Mouse (Mus musculus) heart, embryonic 14.5 days (tissue): Measurements from ENCODE around the gene Gm47959. TPM values are rescaled to one million over a fixed set of nuclear protein-coding genes. Genes with fewer than 3 reads are reported as not detected.

Experiments used
- ATAC-seq: fragments of 200-750 bp; cut with Nextera tagmentation; 2 replicates; pipeline ENCODE4 v1.8.0; 2017; ENCODE audit warnings: low read depth, moderate TSS enrichment; ENCODE audit not compliant: insufficient number of reproducible peaks, insufficient read depth, low FRiP score
- H3K27ac ChIP-seq, 2 experiments: fragments of 200-500 bp in 1 of 2; fragments of 300-500 bp in 1 of 2; sonication (generic) in 1 of 2; replicated peaks in 1 of 2; 2 replicates each; pipeline ENCODE4 v1.5.1; 2012 to 2014; ENCODE audit warnings: low read depth in 2 of 2, low read length in 2 of 2, control low read depth in 1 of 2, mild to moderate bottlenecking in 1 of 2, mixed read lengths in 1 of 2; ENCODE audit not compliant: control insufficient read depth in 1 of 2, insufficient read depth in 1 of 2
- H3K27me3 ChIP-seq: fragments of 300-500 bp; sonication (generic); 2 replicates; pipeline ENCODE4 v1.6.1; 2014; ENCODE audit warnings: mild to moderate bottlenecking, low read length, control low read depth; ENCODE audit not compliant: control insufficient read depth, insufficient read depth
- H3K36me3 ChIP-seq: fragments of 300-500 bp; sonication (generic); 2 replicates; pipeline ENCODE4 v1.6.1; 2014; ENCODE audit warnings: mild to moderate bottlenecking, control low read depth, low read length, mixed read lengths; ENCODE audit not compliant: control insufficient read depth, insufficient read depth
- H3K4me1 ChIP-seq, 2 experiments: fragments of 200-500 bp in 1 of 2; fragments of 300-500 bp in 1 of 2; sonication (generic) in 1 of 2; 2 replicates each; pipeline ENCODE4 v1.6.1; 2012 to 2014; ENCODE audit warnings: low read length in 2 of 2, control low read depth in 1 of 2, mixed read lengths in 1 of 2; ENCODE audit not compliant: control insufficient read depth in 2 of 2, insufficient read depth in 2 of 2
- H3K4me2 ChIP-seq: fragments of 300-500 bp; sonication (generic); 2 replicates; pipeline ENCODE4 v1.6.1; 2014; ENCODE audit warnings: mild to moderate bottlenecking, low read length
- H3K4me3 ChIP-seq, 2 experiments: fragments of 200-500 bp in 1 of 2; fragments of 300-500 bp in 1 of 2; sonication (generic) in 1 of 2; 2 replicates each; pipeline ENCODE4 v1.5.1; 2012 to 2014; ENCODE audit warnings: low read length in 2 of 2, mild to moderate bottlenecking in 2 of 2, control low read depth in 1 of 2, low read depth in 1 of 2, moderate library complexity in 1 of 2; ENCODE audit not compliant: control insufficient read depth in 1 of 2, insufficient read depth in 1 of 2
- H3K9ac ChIP-seq: fragments of 300-500 bp; sonication (generic); 2 replicates; pipeline ENCODE4 v1.6.1; 2014; ENCODE audit warnings: mild to moderate bottlenecking, low read length
- H3K9me3 ChIP-seq: fragments of 300-500 bp; sonication (generic); 2 replicates; pipeline ENCODE4 v1.6.1; 2016; ENCODE audit warnings: low read length, control low read depth; ENCODE audit not compliant: control insufficient read depth
- WGBS: fragments of 180-500 bp; shearing (Covaris S2); extraction: QIAGEN DNeasy Blood & Tissue Kit; methylation state at CpG from one replicate; pipeline ENCODE4 v1.1.7; 2014; 5-methylcytosine and 5-hydroxymethylcytosine counted together
- polyA plus RNA-seq: library from polyadenylated mRNA; unstranded; fragments of >200 nt; fragmentation: Nextera tagmentation; extraction: Ambion mirVana; gene quantifications from 2 replicates; pipeline ENCODE4 v1.2.1, GENCODE M21; 2014

The Gm47959 gene
- polyA plus RNA-seq, 1 experiment from 2014 or later, result not detected

DNA sequence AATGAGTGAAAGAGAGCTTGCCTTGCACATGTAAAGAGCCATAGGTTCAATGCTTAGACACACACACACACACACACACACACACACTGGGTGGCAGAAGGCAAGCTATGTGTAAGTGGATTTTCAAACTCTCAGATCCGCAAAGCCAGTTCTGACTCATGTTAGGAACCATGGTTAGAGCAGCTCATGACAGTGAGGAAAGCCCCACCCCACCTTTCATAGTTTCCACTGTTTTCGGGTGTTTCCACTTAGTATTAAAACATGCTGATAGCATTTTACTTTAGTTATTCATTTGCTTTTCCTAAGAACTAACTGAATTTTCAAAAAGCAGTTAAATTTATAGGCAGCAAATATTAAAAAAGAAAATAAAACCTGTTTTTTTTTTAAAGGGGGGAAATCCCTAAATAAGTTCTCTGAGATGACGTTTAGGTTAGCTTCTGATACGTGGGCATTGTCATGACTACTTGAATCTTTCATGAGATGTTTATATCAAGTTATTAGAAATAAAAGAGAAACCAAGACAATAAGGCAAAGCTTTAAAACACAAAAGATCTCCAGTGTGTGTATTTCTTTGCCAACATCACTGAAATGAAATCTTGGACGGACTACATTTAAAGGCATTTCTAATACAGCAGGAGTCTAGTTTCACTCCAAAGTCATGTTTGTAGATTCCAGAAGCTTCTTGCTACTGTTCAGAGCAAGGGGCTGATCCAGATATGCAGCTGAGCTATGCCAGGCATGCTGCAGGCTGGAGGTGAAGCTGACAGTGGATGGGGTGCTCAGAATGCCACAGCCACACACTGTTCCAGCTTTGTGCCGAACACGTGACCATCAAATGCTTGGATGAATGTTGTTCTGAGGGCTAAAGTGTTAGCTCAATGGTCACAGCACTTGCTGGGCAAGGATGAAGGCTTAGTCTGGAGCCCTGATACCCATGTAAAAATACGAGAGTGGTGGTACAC lies 6.2 kb downstream of the Gm47959 start:
- Histone ChIP-seq H3K4me1 (peaks cover 10 to 17% of the 10 kb centered on the region in 2 experiments), H3K36me3 (no peaks in the 10 kb centered on the region), H3K27me3 (no peaks in the 10 kb centered on the region), H3K27ac (peak overlapping the region; percentile 17 to 20; a peak in 1 of 4 replicates), H3K4me3 (no peak overlapping the region), H3K9ac (no peak overlapping the region), H3K9me3 (no peaks in the 10 kb centered on the region), H3K4me2 (no peak overlapping the region; the same call in 1 of the 2 replicates)
- 44% methylated on average over 8 of the region's 8 CpGs for WGBS
- no peak for ATAC-seq

DNA sequence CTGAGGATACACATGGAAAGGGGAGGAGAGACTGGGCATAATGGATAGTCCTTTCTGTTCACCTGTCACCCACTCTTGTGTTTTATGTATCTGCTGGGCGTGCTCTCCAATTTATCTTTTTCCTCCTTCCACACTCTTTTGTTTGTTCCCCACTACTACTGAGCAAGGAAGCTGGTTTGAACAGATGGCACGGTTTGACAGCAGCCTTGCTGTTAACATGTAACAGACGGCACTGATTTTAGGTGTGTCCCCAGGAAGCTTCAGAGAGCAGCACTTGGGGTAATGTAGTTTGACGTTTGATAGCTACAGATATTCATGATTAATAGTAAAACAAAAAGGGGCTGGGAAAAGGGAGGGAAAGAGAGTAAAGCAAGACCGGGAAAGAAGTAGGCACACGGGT lies 7.1 kb downstream of the Gm47959 start:
- Histone ChIP-seq H3K4me1 (peaks cover 10 to 17% of the 10 kb centered on the region in 2 experiments), H3K27me3 (no peaks in the 10 kb centered on the region)

DNA sequence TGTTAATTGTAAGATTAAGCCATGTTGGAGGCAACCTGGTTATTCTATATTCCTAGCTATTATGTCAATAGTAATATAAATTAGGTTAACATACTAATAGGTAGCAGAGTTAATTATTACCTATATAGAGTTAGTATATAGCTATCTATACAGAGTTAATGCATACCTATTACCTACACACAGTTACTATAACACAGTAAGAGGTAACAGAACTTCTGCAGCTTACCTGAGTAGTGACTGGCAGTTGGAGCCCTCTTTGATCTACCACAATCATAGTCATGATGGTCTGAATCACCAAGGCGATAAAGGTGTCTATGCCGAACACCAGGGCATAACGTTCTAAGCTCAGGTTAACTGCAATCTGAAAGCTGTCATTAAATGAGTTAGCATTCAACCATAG lies 14.1 kb downstream of the Gm47959 start:
- Histone ChIP-seq H3K36me3 (no peaks in the 10 kb centered on the region), H3K27ac (no peak overlapping the region), H3K27me3 (no peaks in the 10 kb centered on the region), H3K4me1 (no peaks in the 10 kb centered on the region), H3K9me3 (no peaks in the 10 kb centered on the region), H3K9ac (no peak overlapping the region), H3K4me3 (no peak overlapping the region), H3K4me2 (no peak overlapping the region)
- ATAC-seq, result no peak
- 78% methylated on average over 3 of the region's 3 CpGs for WGBS

More for the DNA sequence above, 7.1 kb downstream of the Gm47959 start:
- no peak overlapping the region for H3K4me2 ChIP-seq
- no peak for ATAC-seq
- H3K36me3 ChIP-seq, result no peaks in the 10 kb centered on the region
- 69% methylated on average over 6 of the region's 6 CpGs for WGBS
- H3K4me3 ChIP-seq, result no peak overlapping the region
- H3K9ac ChIP-seq, result no peak overlapping the region
- no peaks in the 10 kb centered on the region for H3K9me3 ChIP-seq
- H3K27ac ChIP-seq, result no peak overlapping the region

DNA sequence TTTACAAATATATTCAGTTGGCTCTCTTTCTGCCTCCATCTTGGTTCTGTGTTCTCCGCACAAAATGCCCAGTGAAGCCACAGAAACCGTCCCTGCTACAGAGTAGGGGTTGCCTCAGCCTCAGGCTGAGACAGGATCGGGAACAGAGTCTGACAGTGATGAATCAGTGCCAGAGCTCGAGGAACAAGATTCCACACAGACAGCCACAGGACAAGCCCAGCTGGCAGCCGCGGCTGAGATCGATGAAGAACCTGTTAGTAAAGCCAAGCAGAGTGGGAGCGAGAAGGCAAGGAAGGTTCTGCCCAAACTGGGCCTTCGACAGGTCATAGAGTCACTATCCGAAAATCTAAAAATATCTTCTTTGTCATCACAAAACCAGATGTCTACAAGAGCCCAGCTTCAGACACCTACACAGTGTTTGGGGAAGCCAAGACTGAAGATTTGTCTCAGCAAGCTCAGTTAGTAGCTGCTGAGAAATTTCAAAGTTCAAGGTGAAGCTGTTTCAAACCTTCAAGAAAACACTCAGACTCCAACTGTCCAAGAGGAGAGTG lies 15.1 kb downstream of the Gm47959 start:
- Histone ChIP-seq H3K4me1 (no peaks in the 10 kb centered on the region), H3K27me3 (no peaks in the 10 kb centered on the region), H3K9me3 (no peaks in the 10 kb centered on the region), H3K27ac (no peak overlapping the region), H3K4me3 (no peak overlapping the region), H3K4me2 (no peak overlapping the region), H3K36me3 (no peaks in the 10 kb centered on the region), H3K9ac (no peak overlapping the region)
- ATAC-seq, result no peak
- 59% methylated on average over 10 of the region's 10 CpGs for WGBS

DNA sequence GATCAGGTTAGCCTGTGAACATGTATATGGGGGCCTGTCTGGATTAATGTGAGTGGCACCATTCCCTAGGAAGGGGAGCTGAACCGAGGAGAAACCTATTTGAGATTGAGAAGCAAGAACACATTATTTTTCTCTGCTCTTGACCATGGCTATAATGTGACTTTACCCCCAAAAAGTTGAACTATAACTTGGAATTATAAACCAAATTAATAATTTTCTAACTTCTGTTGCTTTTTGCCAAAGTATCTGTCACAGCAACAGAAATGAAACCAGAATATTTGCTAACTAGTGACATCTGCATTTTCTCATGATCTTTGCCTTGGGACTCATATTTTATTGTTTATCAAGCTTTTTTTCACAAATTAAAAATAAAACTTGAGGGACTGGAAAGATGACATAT lies 16.2 kb downstream of the Gm47959 start:
- no peak for ATAC-seq

DNA sequence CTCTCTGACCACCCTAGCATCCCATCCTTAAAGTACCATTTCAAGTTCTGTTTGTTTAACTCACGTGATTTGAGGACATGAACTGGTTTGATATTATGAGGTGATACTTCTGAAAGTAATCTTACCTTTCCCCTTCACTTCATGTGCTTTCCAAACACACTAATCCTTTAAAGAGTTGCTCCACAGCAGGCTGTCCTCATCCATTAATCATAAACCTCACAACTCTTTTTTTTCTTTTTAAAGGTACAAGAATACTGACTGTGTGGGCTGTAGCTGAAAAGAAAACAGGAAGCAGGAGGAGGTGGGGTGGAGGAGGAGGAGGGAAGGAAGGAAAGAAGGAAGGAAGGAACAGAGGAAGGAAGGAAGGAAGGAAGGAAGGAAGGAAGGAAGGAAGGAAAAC lies 31.6 kb downstream of the Gm47959 start:
- WGBS, result 70% methylated on average over 1 of the region's 1 CpGs
- H3K27me3 ChIP-seq, result no peaks in the 10 kb centered on the region
- ATAC-seq, result no peak
- no peak overlapping the region for H3K9ac ChIP-seq
- H3K27ac ChIP-seq, result no peak overlapping the region
- H3K4me1 ChIP-seq, result no peaks in the 10 kb centered on the region
- H3K9me3 ChIP-seq, result no peaks in the 10 kb centered on the region
- no peak overlapping the region for H3K4me2 ChIP-seq
- H3K4me3 ChIP-seq, result no peak overlapping the region
- H3K36me3 ChIP-seq, result no peaks in the 10 kb centered on the region

More for the DNA sequence above, 16.2 kb downstream of the Gm47959 start:
- Histone ChIP-seq H3K4me2 (no peak overlapping the region), H3K36me3 (no peaks in the 10 kb centered on the region), H3K27me3 (no peaks in the 10 kb centered on the region), H3K4me3 (no peak overlapping the region), H3K9me3 (no peaks in the 10 kb centered on the region), H3K27ac (no peak overlapping the region), H3K4me1 (no peaks in the 10 kb centered on the region), H3K9ac (no peak overlapping the region)
- WGBS, result 63% methylated on average over 1 of the region's 1 CpGs

DNA sequence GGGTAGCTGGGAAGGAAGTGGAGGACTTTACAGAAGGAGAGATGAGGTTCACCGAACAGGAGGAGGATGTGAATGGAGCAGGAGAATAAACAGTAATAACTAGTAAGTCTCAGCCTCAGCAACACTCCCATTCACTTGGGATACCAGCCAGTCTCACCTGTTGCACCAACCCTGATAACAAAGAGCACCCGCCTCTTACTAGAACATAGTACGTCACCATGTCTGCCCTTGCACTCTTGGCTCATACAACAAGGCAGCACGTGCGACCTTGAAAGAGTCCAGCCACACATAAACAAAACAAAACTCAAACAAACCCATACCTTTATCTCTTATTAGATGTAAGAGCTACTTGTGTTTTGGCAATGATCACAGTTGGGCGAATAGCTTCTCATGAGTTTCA lies 32.2 kb downstream of the Gm47959 start:
- H3K4me2 ChIP-seq, result no peak overlapping the region
- no peaks in the 10 kb centered on the region for H3K36me3 ChIP-seq
- H3K4me3 ChIP-seq, result no peak overlapping the region
- ATAC-seq, result no peak
- H3K9me3 ChIP-seq, result no peaks in the 10 kb centered on the region
- 0 out of 4 replicates have a peak, but pooled peaks cover 0 to 1% of the 10 kb centered on the region in 2 experiments for H3K4me1 ChIP-seq
- no peak overlapping the region for H3K27ac ChIP-seq
- no peaks in the 10 kb centered on the region for H3K27me3 ChIP-seq
- WGBS, result 78% methylated on average over 6 of the region's 6 CpGs
- no peak overlapping the region for H3K9ac ChIP-seq
